Mouse (Mus musculus) lung, postnatal 0 days (tissue): ENCODE data around the gene Hist1h2bk.

Source experiments
- CTCF ChIP-seq: IDR thresholded peaks from 2 replicates; pipeline ENCODE4 v1.5.1; 2016; ENCODE audit warnings: antibody characterized with exemption, mild to moderate bottlenecking
- EP300 ChIP-seq: IDR thresholded peaks from 2 replicates; pipeline ENCODE4 v1.6.1; 2016; ENCODE audit warnings: antibody characterized with exemption, mild to moderate bottlenecking, control low read depth

DNA sequence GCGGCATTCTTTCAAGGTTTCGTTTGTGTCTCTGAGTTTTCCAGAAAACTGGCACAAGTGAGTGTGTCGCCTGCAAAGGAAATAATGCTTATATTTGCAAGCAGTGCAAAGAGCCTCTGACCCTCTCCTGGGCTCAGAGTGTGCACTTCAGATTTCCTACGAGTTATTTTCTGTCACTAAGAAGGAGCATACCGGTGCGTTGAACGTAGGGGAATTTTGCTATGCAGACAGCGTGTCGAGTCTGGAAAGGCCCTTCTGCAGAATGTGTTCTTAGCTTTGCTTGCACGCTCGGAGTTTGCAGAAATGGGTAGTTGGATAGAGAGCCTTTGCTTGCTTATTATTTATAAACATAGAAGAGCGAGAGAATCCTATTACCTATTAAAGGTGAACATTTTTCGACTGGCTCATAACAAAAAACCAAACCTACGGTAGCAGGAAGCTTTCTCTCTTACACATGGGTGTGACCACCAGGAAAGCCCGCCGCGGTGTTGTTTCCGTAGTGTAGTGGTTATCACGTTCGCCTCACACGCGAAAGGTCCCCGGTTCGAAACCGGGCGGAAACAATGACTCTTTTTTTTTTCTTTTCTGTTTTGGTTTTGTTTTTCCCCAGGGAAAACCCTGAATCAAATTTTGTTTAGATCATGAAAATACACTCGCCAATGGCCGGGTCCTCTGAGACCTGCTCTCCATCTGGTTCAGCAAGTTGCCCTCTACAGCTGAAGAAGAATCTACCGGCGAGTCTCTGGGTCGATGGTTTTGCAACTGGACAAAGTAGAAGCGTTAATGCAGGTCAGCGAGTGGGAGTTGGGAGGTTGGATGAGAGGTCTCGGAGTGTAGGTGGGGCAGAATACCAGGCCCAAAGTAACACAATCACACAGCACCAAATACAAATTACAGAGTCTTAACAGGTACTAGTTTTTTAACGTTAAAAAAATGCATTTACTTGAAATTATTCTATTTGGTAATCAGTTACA is 9.3 kb upstream of the Hist1h2bk start:
- TF ChIP-seq CTCF (no peak), EP300 (no peak)
